Mouse (Mus musculus): ENCODE measurements around the gene Gabrg1. TPM values are rescaled to one million over a fixed set of nuclear protein-coding genes. Genes with fewer than 3 reads are reported as not detected.

Gene Gabrg1
- polyA plus RNA-seq (2011; ENCODE audit: insufficient read length, low read depth, missing spikeins) = not detected in 2 replicates

DNA sequence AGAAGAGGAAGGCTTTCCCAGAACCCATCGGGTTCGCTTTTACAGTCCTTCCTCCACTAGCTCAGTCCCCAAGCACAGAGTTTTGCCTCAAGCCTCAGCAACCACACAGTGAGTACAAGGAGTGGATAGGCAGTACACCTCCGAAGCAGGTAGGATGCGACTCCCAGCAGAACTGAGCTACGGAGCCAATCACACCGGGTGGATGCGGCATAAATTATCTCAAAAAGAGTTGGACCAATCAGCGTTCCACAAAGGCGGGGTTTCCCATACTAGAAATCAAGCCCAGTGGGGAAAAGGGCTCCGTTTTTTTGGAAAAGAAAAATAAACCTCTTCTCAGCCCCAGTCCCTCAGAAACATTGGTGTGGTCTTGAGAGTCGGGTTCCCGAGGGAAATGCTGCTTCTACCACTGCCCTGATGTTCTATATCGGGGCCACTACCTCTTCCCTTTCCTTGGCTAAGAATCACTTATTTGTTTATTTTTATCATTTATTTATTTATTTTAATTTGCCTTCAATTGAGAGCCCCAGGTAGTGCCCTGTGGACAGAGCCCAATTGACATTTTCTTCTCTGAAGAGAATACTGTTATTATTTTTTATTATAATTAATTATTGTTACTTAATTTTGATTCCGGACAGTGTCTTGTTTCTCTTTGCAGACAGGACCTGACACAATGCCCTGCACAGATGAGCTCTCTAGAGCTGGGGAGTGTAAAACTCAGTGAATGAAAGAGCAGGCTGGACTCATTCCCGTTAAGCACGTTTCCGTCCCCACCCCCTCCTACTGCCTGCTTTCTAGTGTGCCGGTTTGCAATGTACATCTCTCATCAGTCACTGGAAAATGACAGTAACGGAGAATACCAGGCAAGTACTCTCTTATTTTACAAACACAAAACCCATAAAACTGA lies at the start of gene Gabrg1:
TSS of gene Gabrg1 (minus strand) at position 426 of the 904 bp plus-strand sequence.
- Histone ChIP-seq H3K4me1 (ENCODE audit: control insufficient read depth, insufficient read depth, low read length) (no peaks in the 10 kb centered on the region), H3K27ac (ENCODE audit: insufficient read depth, low read length) (no peak within 1 kb of the TSS), H3K4me3 (ENCODE audit: insufficient read depth, low read length) (peak within 1 kb of the TSS; percentile 26; the same call in 1 of the 2 replicates)
- TF ChIP-seq CTCF (IDR thresholded peaks at IDR 0.05; ENCODE audit: borderline replicate concordance, insufficient read depth, low read length) (no peak), POLR2A (IDR thresholded peaks at IDR 0.05; ENCODE audit: low read depth, low read length) (no peak)

- Histone ChIP-seq H3K4me1 (ENCODE audit: control insufficient read depth, insufficient read depth, low read length) (no peaks in the 10 kb centered on the region), H3K4me3 (ENCODE audit: insufficient read depth, low read length) (no peak overlapping the region), H3K27ac (ENCODE audit: insufficient read depth, low read length) (no peak overlapping the region)
- TF ChIP-seq POLR2A (IDR thresholded peaks at IDR 0.05; ENCODE audit: low read depth, low read length) = no peak
- no peak for TF ChIP-seq CTCF (IDR thresholded peaks at IDR 0.05; ENCODE audit: borderline replicate concordance, insufficient read depth, low read length)
Measured at GRCm38 (mm10) chr5:70884026-70884425, 41.6 kb upstream of the Gabrg1 start.

DNA sequence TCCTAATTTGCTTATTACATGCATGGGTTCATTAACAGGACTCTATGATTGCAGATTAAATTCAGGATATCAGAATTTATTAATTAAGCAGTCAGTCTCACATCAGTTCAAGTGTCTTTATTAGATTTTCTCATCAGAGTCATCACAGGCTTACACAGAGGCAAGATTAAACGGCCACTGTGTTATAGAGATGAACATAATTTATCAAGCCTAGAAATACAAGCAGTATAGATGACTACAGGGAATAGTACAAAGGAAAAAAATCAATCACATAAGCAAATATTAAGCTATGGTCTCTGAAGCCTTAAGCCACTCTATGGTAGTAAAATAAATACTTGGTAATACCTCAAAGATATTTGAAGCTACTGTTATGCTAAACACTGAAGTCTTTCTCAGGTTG lies 27.7 kb upstream of the Gabrg1 start:
- no peak for TF ChIP-seq CTCF (IDR thresholded peaks at IDR 0.05; ENCODE audit: borderline replicate concordance, insufficient read depth, low read length)
- TF ChIP-seq POLR2A (IDR thresholded peaks at IDR 0.05; ENCODE audit: low read depth, low read length) = no peak
- H3K4me1 ChIP-seq (ENCODE audit: control insufficient read depth, insufficient read depth, low read length) = no peaks in the 10 kb centered on the region
- no peak overlapping the region for H3K27ac ChIP-seq (ENCODE audit: insufficient read depth, low read length)
- H3K4me3 ChIP-seq (ENCODE audit: insufficient read depth, low read length) = no peak overlapping the region

- H3K27ac ChIP-seq (ENCODE audit: insufficient read depth, low read length) = no peak overlapping the region
- TF ChIP-seq POLR2A (IDR thresholded peaks at IDR 0.05; ENCODE audit: low read depth, low read length) = no peak
- TF ChIP-seq CTCF (IDR thresholded peaks at IDR 0.05; ENCODE audit: borderline replicate concordance, insufficient read depth, low read length) = no peak
- H3K4me3 ChIP-seq (ENCODE audit: insufficient read depth, low read length) = peak overlapping the region; percentile 15; the same call in 1 of the 2 replicates
- H3K4me1 ChIP-seq (ENCODE audit: control insufficient read depth, insufficient read depth, low read length) = no peaks in the 10 kb centered on the region
Measured at GRCm38 (mm10) chr5:70843096-70843734, 798 bp upstream of the Gabrg1 start.

GRCm38 (mm10) chr5:70818681-70819080 lies 23.7 kb downstream of the Gabrg1 start:
- Histone ChIP-seq H3K4me1 (ENCODE audit: control insufficient read depth, insufficient read depth, low read length) (no peaks in the 10 kb centered on the region), H3K4me3 (ENCODE audit: insufficient read depth, low read length) (no peak overlapping the region), H3K27ac (ENCODE audit: insufficient read depth, low read length) (no peak overlapping the region)
- TF ChIP-seq CTCF (IDR thresholded peaks at IDR 0.05; ENCODE audit: borderline replicate concordance, insufficient read depth, low read length) (no peak), POLR2A (IDR thresholded peaks at IDR 0.05; ENCODE audit: low read depth, low read length) (no peak)

DNA sequence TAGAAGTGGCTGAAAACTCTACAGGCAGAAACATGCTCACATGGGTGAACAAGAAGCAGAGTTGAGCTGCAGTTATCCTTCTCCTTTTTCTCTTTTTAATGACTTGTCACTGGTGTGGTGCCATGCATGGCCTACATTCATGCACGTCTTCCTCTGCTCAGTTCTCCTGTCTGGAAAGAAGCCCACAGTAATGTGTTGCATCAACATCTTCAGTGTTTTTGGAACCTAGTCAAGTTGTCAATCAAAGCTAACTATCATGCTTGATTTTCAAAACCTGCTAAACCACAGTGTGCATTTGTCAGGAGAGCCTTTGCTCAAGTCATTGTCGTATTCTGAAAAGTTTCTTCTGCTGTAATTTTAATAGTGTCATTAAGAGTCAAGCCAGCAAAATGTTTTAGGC lies 106.3 kb downstream of the Gabrg1 start:
- Histone ChIP-seq H3K4me3 (ENCODE audit: insufficient read depth, low read length) (no peak overlapping the region), H3K27ac (ENCODE audit: insufficient read depth, low read length) (no peak overlapping the region), H3K4me1 (ENCODE audit: control insufficient read depth, insufficient read depth, low read length) (no peaks in the 10 kb centered on the region)
- no peak for TF ChIP-seq POLR2A (IDR thresholded peaks at IDR 0.05; ENCODE audit: low read depth, low read length)
- TF ChIP-seq CTCF (IDR thresholded peaks at IDR 0.05; ENCODE audit: borderline replicate concordance, insufficient read depth, low read length) = no peak

DNA sequence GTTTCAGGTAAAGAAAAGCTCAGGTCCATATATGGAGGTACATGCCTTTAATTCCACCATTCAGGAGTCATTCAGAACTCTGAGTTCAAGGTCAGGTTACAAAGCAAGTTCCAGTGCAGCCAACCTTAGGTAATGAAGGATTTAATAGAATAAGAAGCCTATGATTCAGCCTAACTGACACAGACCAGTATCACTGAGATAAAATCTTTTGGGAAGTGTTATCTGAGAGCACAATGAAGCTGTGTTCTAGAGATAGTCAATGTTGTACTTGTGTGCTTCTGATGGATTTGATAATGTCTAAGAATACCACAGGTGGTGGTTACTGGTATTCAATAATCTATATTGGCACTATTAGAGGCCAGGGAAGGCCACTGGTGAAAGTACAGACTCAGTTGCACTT lies 138.1 kb downstream of the Gabrg1 start:
- no peak overlapping the region for H3K4me3 ChIP-seq (ENCODE audit: insufficient read depth, low read length)
- H3K4me1 ChIP-seq (ENCODE audit: control insufficient read depth, insufficient read depth, low read length) = no peaks in the 10 kb centered on the region
- no peak for TF ChIP-seq POLR2A (IDR thresholded peaks at IDR 0.05; ENCODE audit: low read depth, low read length)
- no peak for TF ChIP-seq CTCF (IDR thresholded peaks at IDR 0.05; ENCODE audit: borderline replicate concordance, insufficient read depth, low read length)
- no peak overlapping the region for H3K27ac ChIP-seq (ENCODE audit: insufficient read depth, low read length)
